Mouse (Mus musculus) lung, embryonic 14.5 days (tissue): ENCODE results near the gene Rapgef5. TPM values are rescaled to one million over a fixed set of nuclear protein-coding genes. Genes with fewer than 3 reads are reported as not detected.

Experiments
- ATAC-seq: fragments of 200-750 bp; cut with Nextera tagmentation; 2 replicates; pipeline ENCODE4 v1.8.0; 2017; ENCODE audit warnings: mild to moderate bottlenecking, moderate TSS enrichment, moderate library complexity; ENCODE audit not compliant: insufficient read depth
- DNase-seq: peaks from one replicate; pipeline ENCODE4 v3.0.0-alpha.2; 2015
- H3K27ac ChIP-seq: fragments of 300-500 bp; sonication (generic); 2 replicates; pipeline ENCODE4 v1.5.1; 2014; ENCODE audit warnings: low read depth, mild to moderate bottlenecking, moderate library complexity
- H3K27me3 ChIP-seq: fragments of 300-500 bp; sonication (generic); 2 replicates; pipeline ENCODE4 v1.6.1; 2014; ENCODE audit warnings: low read length, control low read depth; ENCODE audit not compliant: insufficient read depth
- H3K36me3 ChIP-seq: fragments of 300-500 bp; sonication (generic); 2 replicates; pipeline ENCODE4 v1.6.1; 2014; ENCODE audit warnings: control low read depth; ENCODE audit not compliant: insufficient read depth
- H3K4me1 ChIP-seq: fragments of 300-500 bp; sonication (generic); 2 replicates; pipeline ENCODE4 v1.6.1; 2014; ENCODE audit warnings: antibody characterized with exemption, control low read depth; ENCODE audit not compliant: insufficient read depth
- H3K4me2 ChIP-seq: fragments of 300-500 bp; sonication (generic); 2 replicates; pipeline ENCODE4 v1.6.1; 2014; ENCODE audit warnings: mild to moderate bottlenecking
- H3K4me3 ChIP-seq: fragments of 300-500 bp; sonication (generic); 2 replicates; pipeline ENCODE4 v1.5.1; 2014; ENCODE audit warnings: low read depth, low read length
- H3K9ac ChIP-seq: fragments of 300-500 bp; sonication (generic); 2 replicates; pipeline ENCODE4 v1.6.1; 2014
- H3K9me3 ChIP-seq: fragments of 300-500 bp; sonication (generic); 2 replicates; pipeline ENCODE4 v1.6.1; 2016; ENCODE audit warnings: low read depth, low read length, control low read depth
- CTCF ChIP-seq: IDR thresholded peaks from 2 replicates; pipeline ENCODE4 v1.5.1; 2016; ENCODE audit warnings: antibody characterized with exemption, low read depth
- WGBS: fragments of 180-500 bp; shearing (Covaris S2); extraction: QIAGEN DNeasy Blood & Tissue Kit; methylation state at CpG from one replicate; pipeline ENCODE4 v1.1.7; 2014; 5-methylcytosine and 5-hydroxymethylcytosine counted together
- polyA plus RNA-seq: library from polyadenylated mRNA; unstranded; fragments of >200 nt; fragmentation: Nextera tagmentation; extraction: Ambion mirVana; gene quantifications from 2 replicates; pipeline ENCODE4 v1.2.1, GENCODE M21; 2014

Rapgef5 gene
- polyA plus RNA-seq, 1 experiment from 2014 or later, result 22.9 TPM

DNA sequence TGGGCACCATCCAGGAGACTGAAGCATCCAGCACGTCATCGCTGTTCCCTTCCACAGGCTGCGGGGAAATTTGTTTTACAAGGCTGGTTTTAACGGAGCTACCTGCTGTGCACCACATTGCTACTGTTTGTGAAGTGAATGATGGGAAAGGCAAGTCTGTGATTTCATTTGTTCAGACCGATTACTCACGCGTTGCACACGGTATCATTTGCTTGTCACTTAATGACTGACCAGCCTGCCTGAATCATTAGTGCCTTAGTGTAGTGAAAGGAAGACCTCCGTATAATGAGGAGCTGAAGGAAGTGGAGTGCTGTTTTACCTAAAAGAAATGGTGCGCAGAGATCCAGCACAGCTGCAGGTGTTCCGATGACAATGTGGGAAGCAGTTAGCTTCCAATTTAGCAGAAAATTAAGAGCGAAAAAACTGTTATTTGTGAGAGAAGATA, 289.8 kb downstream of the Rapgef5 start:
- 53% methylated on average over 12 of the region's 12 CpGs for WGBS
- Histone ChIP-seq H3K36me3 (no peaks in the 10 kb centered on the region), H3K9ac (no peak overlapping the region), H3K9me3 (no peaks in the 10 kb centered on the region), H3K27ac (no peak overlapping the region), H3K27me3 (no peaks in the 10 kb centered on the region), H3K4me1 (no peaks in the 10 kb centered on the region; the same call in 1 of the 2 replicates), H3K4me2 (no peak overlapping the region), H3K4me3 (no peak overlapping the region)
- DNase-seq, result no peak
- no peak for ATAC-seq
- TF ChIP-seq CTCF, result no peak

DNA sequence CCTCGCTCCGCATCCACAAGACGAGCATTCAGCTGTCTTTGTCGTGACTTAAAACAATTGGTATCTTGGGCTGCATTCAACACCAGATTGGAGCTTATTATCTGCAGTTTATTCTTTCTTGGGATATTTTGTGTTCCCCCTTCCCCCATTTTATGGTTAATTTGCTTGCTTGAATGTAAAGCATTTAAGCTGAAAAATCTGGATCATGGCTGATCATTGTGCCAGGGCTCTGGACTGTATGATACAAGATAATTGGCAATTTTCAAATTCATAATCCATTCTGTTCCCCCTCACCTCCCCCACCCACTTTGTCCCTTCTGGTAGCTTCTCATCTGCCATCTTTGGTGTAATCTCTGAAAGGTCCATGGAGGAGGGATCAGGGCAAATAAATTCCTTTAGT, 290.2 kb downstream of the Rapgef5 start:
- Histone ChIP-seq H3K9ac (no peak overlapping the region), H3K9me3 (no peaks in the 10 kb centered on the region), H3K36me3 (no peaks in the 10 kb centered on the region), H3K27ac (no peak overlapping the region), H3K4me3 (no peak overlapping the region), H3K4me2 (no peak overlapping the region), H3K27me3 (no peaks in the 10 kb centered on the region), H3K4me1 (no peaks in the 10 kb centered on the region; the same call in 1 of the 2 replicates)
- ATAC-seq, result no peak
- WGBS, result 76% methylated on average over 4 of the region's 4 CpGs
- DNase-seq, result no peak
- no peak for TF ChIP-seq CTCF

DNA sequence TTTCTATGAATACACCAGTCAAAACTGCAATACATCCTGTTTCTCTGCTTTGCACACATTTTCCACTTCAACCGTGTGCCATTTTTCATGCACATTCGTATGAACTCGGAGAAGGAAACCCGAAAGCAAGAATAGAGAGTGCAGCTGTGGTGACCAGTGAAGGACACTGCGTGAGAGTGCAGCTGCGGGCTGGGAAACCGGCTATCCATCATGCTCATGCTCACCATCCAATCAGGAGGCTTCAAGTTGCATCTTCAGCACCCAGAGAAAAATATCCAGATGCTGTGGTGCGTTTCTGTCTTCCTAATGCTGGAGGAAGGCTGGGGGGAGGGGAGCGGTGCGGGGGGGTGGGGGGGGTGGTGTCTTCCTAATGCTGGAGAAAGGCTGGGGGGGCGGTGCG, 291.4 kb downstream of the Rapgef5 start:
- H3K9me3 ChIP-seq, result no peaks in the 10 kb centered on the region
- H3K4me2 ChIP-seq, result peak overlapping the region; percentile 51
- H3K9ac ChIP-seq, result no peak overlapping the region
- no peak for TF ChIP-seq CTCF
- no peaks in the 10 kb centered on the region; the same call in 1 of the 2 replicates for H3K4me1 ChIP-seq
- H3K27me3 ChIP-seq, result no peaks in the 10 kb centered on the region
- ATAC-seq, result peak; percentile 39; the same call in 1 of the 2 replicates
- WGBS, result 17% methylated on average over 10 of the region's 12 CpGs
- H3K4me3 ChIP-seq, result no peak overlapping the region
- no peaks in the 10 kb centered on the region for H3K36me3 ChIP-seq
- no peak for DNase-seq
- no peak overlapping the region for H3K27ac ChIP-seq

DNA sequence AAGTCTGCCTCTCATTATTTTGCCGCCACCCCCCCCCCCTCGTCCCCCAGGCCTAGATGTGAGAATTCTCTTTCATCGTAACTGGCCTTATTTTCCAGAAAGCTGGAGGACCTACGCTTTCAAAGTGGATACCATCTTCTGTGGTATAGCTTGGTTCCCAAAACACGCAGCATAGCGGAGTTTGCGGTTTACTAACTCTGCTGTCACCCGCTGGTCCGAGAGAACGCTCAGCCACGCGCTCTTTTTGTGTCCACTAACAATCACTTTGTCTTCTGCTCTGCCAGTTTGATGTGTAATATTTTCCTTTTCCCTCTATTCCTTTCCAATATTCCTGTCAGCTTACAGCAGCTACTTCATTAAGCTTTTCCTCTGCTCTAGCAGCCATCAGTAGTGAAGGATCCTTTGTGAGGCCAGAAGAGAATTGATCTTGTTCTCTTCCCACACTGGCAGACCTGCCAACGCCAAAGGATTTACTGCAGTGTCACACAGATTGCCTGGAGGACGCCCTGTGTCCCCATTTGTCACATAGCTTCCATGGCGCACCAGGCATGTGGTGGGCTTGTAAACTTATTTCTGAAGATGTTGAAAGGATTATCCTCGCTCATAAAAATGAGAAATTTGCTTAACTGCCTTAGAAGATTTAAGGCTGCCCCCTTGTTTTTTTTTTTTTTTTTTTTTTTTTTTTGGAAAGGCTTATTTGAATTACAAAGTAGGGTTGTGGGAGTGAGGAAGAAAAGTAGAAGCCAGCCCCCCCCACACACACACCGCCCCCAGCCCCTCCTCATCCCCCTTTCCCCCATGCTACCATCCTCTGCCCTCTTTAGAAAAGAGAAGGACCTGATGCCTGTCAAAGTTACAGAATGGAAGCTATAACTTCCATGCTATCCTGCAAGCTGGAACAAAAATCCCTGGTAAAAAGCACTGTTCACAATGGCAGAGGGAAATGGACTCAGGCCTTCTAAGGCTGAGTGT, 292.4 kb downstream of the Rapgef5 start:
- TF ChIP-seq CTCF, result no peak
- Histone ChIP-seq H3K9me3 (no peaks in the 10 kb centered on the region), H3K36me3 (no peaks in the 10 kb centered on the region), H3K27me3 (no peaks in the 10 kb centered on the region), H3K9ac (no peak overlapping the region), H3K27ac (no peak overlapping the region), H3K4me3 (no peak overlapping the region), H3K4me2 (peak overlapping the region; percentile 51), H3K4me1 (no peaks in the 10 kb centered on the region; the same call in 1 of the 2 replicates)
- ATAC-seq, result no peak
- 34% methylated on average over 17 of the region's 17 CpGs for WGBS
- DNase-seq, result no peak
